Mouse (Mus musculus) liver, embryonic 14.5 days (tissue): ENCODE measurements around the gene Grip1. TPM values are rescaled to one million over a fixed set of nuclear protein-coding genes. Genes with fewer than 3 reads are reported as not detected.

Experiments used
- ATAC-seq: fragments of 200-750 bp; cut with Nextera tagmentation; 2 replicates; pipeline ENCODE4 v1.8.0; 2017; ENCODE audit warnings: moderate number of reproducible peaks, mild to moderate bottlenecking, moderate library complexity; ENCODE audit not compliant: insufficient read depth
- DNase-seq, 3 experiments: peaks; one replicate each; pipeline ENCODE4 v3.0.0-alpha.2; 2012 to 2013; ENCODE audit warnings: low read depth in 3 of 3, low spot score in 3 of 3
- H3K27ac ChIP-seq: fragments of 300-500 bp; sonication (generic); 2 replicates; pipeline ENCODE4 v1.5.1; 2014; ENCODE audit warnings: moderate library complexity, mild to moderate bottlenecking, control low read depth, inconsistent platforms
- H3K27me3 ChIP-seq: fragments of 300-500 bp; sonication (generic); 2 replicates; pipeline ENCODE4 v1.6.1; 2014; ENCODE audit warnings: mild to moderate bottlenecking, low read length, moderate library complexity; ENCODE audit not compliant: control insufficient read depth, insufficient read depth
- H3K36me3 ChIP-seq: fragments of 300-500 bp; sonication (generic); replicated peaks from 2 replicates; pipeline ENCODE4 v1.6.1; 2014; ENCODE audit warnings: low read depth; ENCODE audit not compliant: control insufficient read depth, insufficient read depth
- H3K4me1 ChIP-seq, 2 experiments: fragments of 200-500 bp in 1 of 2; fragments of 300-500 bp in 1 of 2; sonication (generic) in 1 of 2; replicated peaks; 2 replicates each; pipeline ENCODE4 v1.6.1; 2012 to 2014; ENCODE audit warnings: antibody characterized with exemption in 1 of 2, inconsistent platforms in 1 of 2, low read length in 1 of 2; ENCODE audit not compliant: control insufficient read depth in 2 of 2, insufficient read depth in 2 of 2
- H3K4me2 ChIP-seq: fragments of 300-500 bp; sonication (generic); 2 replicates; pipeline ENCODE4 v1.6.1; 2014; ENCODE audit warnings: low read depth, mild to moderate bottlenecking, control low read depth, moderate library complexity
- H3K4me3 ChIP-seq, 2 experiments: fragments of 200-500 bp in 1 of 2; fragments of 300-500 bp in 1 of 2; sonication (generic) in 1 of 2; 2 replicates each; pipeline ENCODE4 v1.5.1; 2012 to 2014; ENCODE audit warnings: low read depth in 2 of 2, low read length in 2 of 2, mild to moderate bottlenecking in 2 of 2, control low read depth in 1 of 2, inconsistent platforms in 1 of 2, moderate library complexity in 1 of 2; ENCODE audit not compliant: insufficient read depth in 1 of 2
- H3K9ac ChIP-seq: fragments of 300-500 bp; sonication (generic); replicated peaks from 2 replicates; pipeline ENCODE4 v1.6.1; 2014; ENCODE audit warnings: mild to moderate bottlenecking, control low read depth, moderate library complexity
- H3K9me3 ChIP-seq: fragments of 300-500 bp; sonication (generic); 2 replicates; pipeline ENCODE4 v1.6.1; 2016; ENCODE audit warnings: low read length, mixed read lengths; ENCODE audit not compliant: control insufficient read depth
- CTCF ChIP-seq: IDR thresholded peaks from 2 replicates; pipeline ENCODE4 v1.5.1; 2016; ENCODE audit warnings: antibody characterized with exemption, low read depth, control low read depth
- EP300 ChIP-seq: IDR thresholded peaks from 2 replicates; pipeline ENCODE4 v1.6.1; 2016; ENCODE audit warnings: antibody characterized with exemption, low read depth
- WGBS: fragments of 180-500 bp; shearing (Covaris S2); extraction: QIAGEN DNeasy Blood & Tissue Kit; methylation state at CpG from one replicate; pipeline ENCODE4 v1.1.7; 2014; ENCODE audit not compliant: insufficient replicate concordance; 5-methylcytosine and 5-hydroxymethylcytosine counted together
- polyA plus RNA-seq, 2 experiments: library from polyadenylated mRNA; depleted of rRNA in 1 of 2; stranded (reverse) in 1 of 2; unstranded in 1 of 2; fragments of >200 nt; fragmentation: Nextera tagmentation in 1 of 2; extraction: Ambion mirVana in 1 of 2; gene quantifications; 2 replicates each; pipeline versions ENCODE4 v1.2.1 to v1.2.3; 2012 to 2014

Gene Grip1
- polyA plus RNA-seq (2012; rRNA removed): 0.56 and 0.62 TPM in 2 replicates
- 0.37 and 0.73 TPM in 2 replicates for polyA plus RNA-seq (2014; fragmentation: Nextera tagmentation; extraction: Ambion mirVana)

DNA sequence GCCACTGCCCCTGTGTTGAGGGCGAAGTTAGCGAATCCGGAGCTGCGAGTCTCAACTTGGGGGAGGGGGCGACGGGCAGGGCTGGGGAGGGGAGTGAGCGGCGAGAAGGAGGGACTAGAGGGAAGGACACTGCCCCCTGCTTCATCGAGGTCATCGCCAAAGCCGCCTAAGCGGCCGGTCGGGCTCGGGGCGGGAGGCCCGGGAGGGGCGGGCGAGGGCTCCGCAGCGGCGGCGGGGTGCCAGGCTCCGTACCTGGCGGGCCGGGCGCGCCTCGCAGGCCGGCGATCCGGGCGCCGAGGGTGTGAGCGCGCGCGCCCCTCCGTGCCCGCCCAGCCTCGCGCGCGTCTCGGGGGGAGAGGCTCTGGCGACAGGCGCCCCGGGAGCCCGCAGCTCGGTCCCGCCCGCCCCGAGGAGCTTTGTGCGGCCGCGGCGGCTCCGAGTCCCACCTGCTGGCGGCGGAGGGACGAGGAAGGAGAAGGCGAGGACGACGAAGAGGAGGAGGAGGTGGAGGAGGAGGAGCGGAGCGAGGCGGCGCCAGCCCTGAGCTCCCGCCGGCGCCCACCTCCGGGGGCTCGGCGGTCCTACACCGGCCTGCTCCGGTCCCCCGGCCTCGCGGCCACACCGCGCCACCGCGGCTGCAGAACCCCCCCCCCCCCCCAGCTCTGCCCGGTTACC is at the start of gene Grip1:
Gene Grip1, plus strand, starts transcription at position 400 of the 675 bp plus-strand sequence.
- H3K9ac ChIP-seq: no peak within 1 kb of the TSS
- peak within 1 kb of the TSS; percentile 55 for H3K4me2 ChIP-seq
- H3K4me3 ChIP-seq: peak within 1 kb of the TSS; percentile 39 to 49
- no peaks in the 10 kb centered on the region for H3K36me3 ChIP-seq
- ATAC-seq: peak; percentile 51
- 0% methylated on average over 18 of the region's 84 CpGs for WGBS
- no peaks in the 10 kb centered on the region for H3K9me3 ChIP-seq
- H3K27me3 ChIP-seq: peaks cover 35% of the 10 kb centered on the region
- TF ChIP-seq EP300 (no peak), CTCF (no peak)
- H3K4me1 ChIP-seq: no peaks in the 10 kb centered on the region
- H3K27ac ChIP-seq: no peak within 1 kb of the TSS
- DNase-seq: no peak

GRCm38 (mm10) chr10:119405103-119405502 is 48.5 kb upstream of the Grip1 start:
- 79% methylated on average over 9 of the region's 9 CpGs for WGBS

DNA sequence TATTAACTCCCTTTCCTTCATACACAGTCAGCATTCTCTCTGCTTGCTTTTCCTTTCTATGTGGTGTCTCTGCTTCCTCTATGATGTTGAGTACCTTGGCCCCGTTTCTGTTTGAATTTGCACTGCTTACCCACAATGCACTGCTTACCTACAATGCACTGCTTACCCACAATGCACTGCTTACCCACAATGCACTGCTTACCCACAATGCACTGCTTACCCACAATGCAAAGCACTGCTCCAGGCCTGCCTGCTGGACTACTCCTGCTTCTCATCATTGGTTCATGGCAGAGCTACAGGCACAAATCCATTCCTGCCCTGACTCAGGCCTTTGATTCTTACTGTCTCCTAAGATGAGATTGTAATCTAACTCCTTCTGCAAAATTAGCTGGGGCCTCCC is 48.0 kb upstream of the Grip1 start:
- no peaks in the 10 kb centered on the region for H3K9me3 ChIP-seq
- H3K27ac ChIP-seq: no peak overlapping the region
- H3K4me2 ChIP-seq: no peak overlapping the region
- no peaks in the 10 kb centered on the region for H3K4me1 ChIP-seq
- TF ChIP-seq CTCF: no peak
- no peak for TF ChIP-seq EP300
- no peak for ATAC-seq
- DNase-seq: no peak
- H3K9ac ChIP-seq: no peak overlapping the region
- H3K36me3 ChIP-seq: no peaks in the 10 kb centered on the region
- H3K27me3 ChIP-seq: no peaks in the 10 kb centered on the region
- WGBS: 45% methylated on average over 1 of the region's 1 CpGs
- no peak overlapping the region for H3K4me3 ChIP-seq

More at GRCm38 (mm10) chr10:119405103-119405502, 48.5 kb upstream of the Grip1 start:
- Histone ChIP-seq H3K4me3 (no peak overlapping the region), H3K9ac (no peak overlapping the region), H3K27ac (no peak overlapping the region), H3K4me2 (no peak overlapping the region), H3K4me1 (no peaks in the 10 kb centered on the region), H3K27me3 (no peaks in the 10 kb centered on the region), H3K36me3 (no peaks in the 10 kb centered on the region), H3K9me3 (no peaks in the 10 kb centered on the region)
- TF ChIP-seq EP300 (no peak), CTCF (no peak)
- DNase-seq (no peak), ATAC-seq (no peak)

GRCm38 (mm10) chr10:119408327-119408726 is 45.3 kb upstream of the Grip1 start:
- Histone ChIP-seq H3K4me1 (no peaks in the 10 kb centered on the region), H3K36me3 (no peaks in the 10 kb centered on the region), H3K9me3 (no peaks in the 10 kb centered on the region), H3K4me3 (no peak overlapping the region), H3K27ac (no peak overlapping the region), H3K9ac (no peak overlapping the region), H3K4me2 (no peak overlapping the region), H3K27me3 (no peaks in the 10 kb centered on the region)
- DNase-seq (no peak), ATAC-seq (no peak)
- TF ChIP-seq EP300: no peak
- 8% methylated on average over 6 of the region's 6 CpGs for WGBS

GRCm38 (mm10) chr10:119413238-119413637 is 40.4 kb upstream of the Grip1 start:
- Histone ChIP-seq H3K36me3 (no peaks in the 10 kb centered on the region), H3K4me1 (no peaks in the 10 kb centered on the region), H3K27me3 (no peaks in the 10 kb centered on the region), H3K9me3 (no peaks in the 10 kb centered on the region), H3K27ac (no peak overlapping the region), H3K4me2 (no peak overlapping the region), H3K4me3 (no peak overlapping the region), H3K9ac (no peak overlapping the region)
- no peak for ATAC-seq
- TF ChIP-seq EP300 (no peak), CTCF (no peak)
- no peak for DNase-seq
- WGBS: 81% methylated on average over 11 of the region's 11 CpGs
